Mouse (Mus musculus) MEL (cell line): Measurements from ENCODE around the gene Fhit.

Experiments used
- CHD2 ChIP-seq: IDR thresholded peaks from 2 replicates; pipeline ENCODE4 v1.6.1; 2011; ENCODE audit warnings: low read length, improper control_type of control experiment
- CTCF ChIP-seq, 3 experiments: IDR thresholded peaks in 2 of 3; conservative IDR thresholded peaks in 1 of 3; 2 replicates each; pipeline ENCODE4 v1.5.1; 2011 to 2012; ENCODE audit warnings: low read length in 3 of 3, low read depth in 2 of 3, mild to moderate bottlenecking in 2 of 3, improper control_type of control experiment in 1 of 3, inconsistent platforms in 1 of 3, mixed read lengths in 1 of 3, moderate library complexity in 1 of 3; ENCODE audit not compliant: control insufficient read depth in 1 of 3, insufficient read depth in 1 of 3, poor library complexity in 1 of 3, severe bottlenecking in 1 of 3
- EP300 ChIP-seq, 2 experiments: IDR thresholded peaks; 2 replicates each; pipeline ENCODE4 v1.6.1; 2011; ENCODE audit warnings: improper control_type of control experiment in 2 of 2, low read length in 2 of 2, low read depth in 1 of 2, mild to moderate bottlenecking in 1 of 2
- GABPA ChIP-seq: IDR thresholded peaks from 2 replicates; pipeline ENCODE4 v1.6.1; 2012; ENCODE audit warnings: low read depth, mild to moderate bottlenecking, inconsistent platforms, low read length, improper control_type of control experiment, moderate library complexity
- GATA1 ChIP-seq: IDR thresholded peaks from 2 replicates; pipeline ENCODE4 v1.6.1; 2011; ENCODE audit warnings: low read depth, low read length, improper control_type of control experiment
- MAFK ChIP-seq: IDR thresholded peaks from 2 replicates; pipeline ENCODE4 v1.6.1; 2011; ENCODE audit warnings: low read depth, mild to moderate bottlenecking, low read length, improper control_type of control experiment, borderline replicate concordance
- MYC ChIP-seq: IDR thresholded peaks from 2 replicates; pipeline ENCODE4 v1.6.1; 2011; ENCODE audit warnings: low read depth, mild to moderate bottlenecking, low read length, improper control_type of control experiment, moderate library complexity
- POLR2A ChIP-seq, 2 experiments: IDR thresholded peaks; 2 replicates each; pipeline ENCODE4 v1.6.1; 2011 to 2012; ENCODE audit warnings: low read length in 2 of 2, mild to moderate bottlenecking in 2 of 2, control low read depth in 1 of 2, improper control_type of control experiment in 1 of 2, low read depth in 1 of 2, moderate library complexity in 1 of 2; ENCODE audit not compliant: control insufficient read depth in 1 of 2, insufficient read depth in 1 of 2, poor library complexity in 1 of 2
- POLR2AphosphoS2 ChIP-seq: IDR thresholded peaks from 2 replicates; pipeline ENCODE4 v1.6.1; 2011; ENCODE audit warnings: low read length, improper control_type of control experiment
- POLR2AphosphoS5 ChIP-seq: IDR thresholded peaks from 2 replicates; pipeline ENCODE4 v1.6.1; 2012; ENCODE audit warnings: low read depth, borderline replicate concordance, mild to moderate bottlenecking, inconsistent platforms, low read length, moderate library complexity, mixed read lengths
- SIN3A ChIP-seq: IDR thresholded peaks from 2 replicates; pipeline ENCODE4 v1.6.1; 2012; ENCODE audit warnings: low read length, improper control_type of control experiment, inconsistent platforms
- UBTF ChIP-seq: IDR thresholded peaks from 2 replicates; pipeline ENCODE4 v1.6.1; 2012; ENCODE audit warnings: low read depth, mild to moderate bottlenecking, inconsistent platforms, low read length, improper control_type of control experiment, moderate library complexity, borderline replicate concordance; ENCODE audit not compliant: insufficient read depth
- ZKSCAN1 ChIP-seq: IDR thresholded peaks from 2 replicates; pipeline ENCODE4 v1.6.1; 2012; ENCODE audit warnings: low read depth, mild to moderate bottlenecking, inconsistent platforms, low read length, improper control_type of control experiment, moderate library complexity

GRCm38 (mm10) chr14:10286027-10286426, 875.8 kb downstream of the Fhit start:
- TF ChIP-seq GATA1: no peak
- TF ChIP-seq SIN3A: no peak
- TF ChIP-seq POLR2AphosphoS2: no peak
- TF ChIP-seq CTCF (IDR thresholded peaks at IDR 0.05 in 2 of 3, conservative IDR thresholded peaks at IDR 0.05 in 1 of 3; ENCODE audit: control insufficient read depth in 1 of 3, insufficient read depth in 1 of 3, low read depth in 2 of 3, low read length in 3 of 3, poor library complexity in 1 of 3, severe bottlenecking in 1 of 3): no peak
- no peak for TF ChIP-seq EP300 (IDR thresholded peaks at IDR 0.05; ENCODE audit: low read depth in 1 of 2, low read length in 2 of 2)
- no peak for TF ChIP-seq POLR2AphosphoS5
- TF ChIP-seq ZKSCAN1: no peak
- TF ChIP-seq MYC: no peak
- no peak for TF ChIP-seq CHD2
- TF ChIP-seq GABPA: no peak
- TF ChIP-seq MAFK: no peak
- TF ChIP-seq UBTF: no peak
- no peak for TF ChIP-seq POLR2A (IDR thresholded peaks at IDR 0.05; ENCODE audit: control insufficient read depth in 1 of 2, insufficient read depth in 1 of 2, low read depth in 1 of 2, low read length in 2 of 2, poor library complexity in 1 of 2)
